Mouse (Mus musculus) MEL (cell line): Measurements from ENCODE around the gene Btbd35f17. TPM values are rescaled to one million over a fixed set of nuclear protein-coding genes. Genes with fewer than 3 reads are reported as not detected.
"Not testable (repeated sequence)": the region's sequence is repeated elsewhere in the genome, so short reads cannot be mapped to it uniquely, and the experiment has no call there.

Experiments used
- DNase-seq: peaks from one replicate; pipeline ENCODE4 v3.0.0; 2011; ENCODE audit warnings: low read depth, low spot score
- H3K27ac ChIP-seq: 2 replicates; pipeline ENCODE4 v1.5.1; 2012; ENCODE audit warnings: low read depth, mild to moderate bottlenecking, control low read depth, low read length, moderate library complexity; ENCODE audit not compliant: control insufficient read depth
- H3K27me3 ChIP-seq, 2 experiments: fragments of 150-350 bp in 1 of 2; sonication (generic) in 1 of 2; 2 replicates each; pipeline ENCODE4 v1.6.1; 2012; ENCODE audit warnings: low read length in 2 of 2, mild to moderate bottlenecking in 2 of 2, improper control_type of control experiment in 1 of 2, moderate library complexity in 1 of 2; ENCODE audit not compliant: insufficient read depth in 2 of 2, control insufficient read depth in 1 of 2
- H3K36me3 ChIP-seq, 2 experiments: 2 replicates each; pipeline ENCODE4 v1.6.1; 2012 to 2014; ENCODE audit warnings: low read length in 2 of 2, improper control_type of control experiment in 1 of 2, inconsistent platforms in 1 of 2, mild to moderate bottlenecking in 1 of 2; ENCODE audit not compliant: insufficient read depth in 2 of 2, control insufficient read depth in 1 of 2
- H3K4me1 ChIP-seq, 2 experiments: fragments of 150-350 bp in 1 of 2; sonication (generic) in 1 of 2; 2 replicates each; pipeline ENCODE4 v1.6.1; 2012; ENCODE audit warnings: low read length in 2 of 2, improper control_type of control experiment in 1 of 2, mild to moderate bottlenecking in 1 of 2; ENCODE audit not compliant: insufficient read depth in 2 of 2, control insufficient read depth in 1 of 2
- H3K4me3 ChIP-seq, 2 experiments: fragments of 150-350 bp in 1 of 2; sonication (generic) in 1 of 2; 2 replicates each; pipeline ENCODE4 v1.5.1; 2012; ENCODE audit warnings: low read depth in 2 of 2, low read length in 2 of 2, mild to moderate bottlenecking in 2 of 2, moderate library complexity in 2 of 2, control low read depth in 1 of 2, improper control_type of control experiment in 1 of 2; ENCODE audit not compliant: control insufficient read depth in 1 of 2, insufficient read depth in 1 of 2
- H3K79me2 ChIP-seq: 2 replicates; pipeline ENCODE4 v1.6.1; 2012; ENCODE audit warnings: mild to moderate bottlenecking, low read length, moderate library complexity; ENCODE audit not compliant: control insufficient read depth, poor library complexity, insufficient read depth
- H3K9ac ChIP-seq: 2 replicates; pipeline ENCODE4 v1.6.1; 2012; ENCODE audit warnings: low read depth, mild to moderate bottlenecking, control low read depth, low read length, moderate library complexity; ENCODE audit not compliant: control insufficient read depth, poor library complexity, severe bottlenecking
- H3K9me3 ChIP-seq: fragments of 150-350 bp; sonication (generic); replicated peaks from 2 replicates; pipeline ENCODE4 v1.6.1; 2012; ENCODE audit warnings: mild to moderate bottlenecking, low read length, improper control_type of control experiment, moderate library complexity; ENCODE audit not compliant: insufficient read depth
- polyA plus RNA-seq, 2 experiments: library from polyadenylated mRNA; stranded (reverse) in 1 of 2; unstranded in 1 of 2; fragments of >175 nt in 1 of 2; fragments of >200 nt in 1 of 2; gene quantifications; 2 replicates each; pipeline versions ENCODE4 v1.2.1 to v1.2.4; 2012; ENCODE audit warnings: low replicate concordance in 2 of 2, low read depth in 1 of 2; ENCODE audit not compliant: insufficient read length in 2 of 2, insufficient read depth in 1 of 2, missing spikeins in 1 of 2
- total RNA-seq: library from RNA; depleted of rRNA; stranded (reverse); fragments of 300-350 nt; gene quantifications from 2 replicates; pipeline ENCODE4 v1.2.3, GENCODE M21; 2012; rRNA removed

Gene Btbd35f17
- total RNA-seq (not detected in 2 replicates), polyA plus RNA-seq (not detected)

DNA sequence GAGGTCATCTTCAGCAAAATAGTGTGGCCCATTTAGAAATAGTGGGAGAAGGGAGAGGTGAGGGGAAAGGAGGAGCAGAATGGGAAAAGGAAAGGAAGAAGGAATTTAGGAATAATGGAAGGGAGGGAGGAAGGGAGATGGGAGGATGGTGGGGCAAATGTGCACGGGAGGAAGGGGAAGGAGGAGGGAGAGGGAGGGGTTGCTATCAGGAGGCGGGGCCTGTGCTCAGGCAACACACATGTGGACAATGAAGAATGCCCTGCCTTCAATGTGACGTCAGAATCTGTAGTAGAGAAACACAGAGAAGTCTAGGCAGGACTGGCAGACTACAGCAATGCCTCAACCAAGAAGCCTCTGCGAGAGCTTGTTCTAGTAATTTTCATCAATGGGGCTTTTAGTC lies at the start of gene Btbd35f17:
TSS of gene Btbd35f17 (plus strand) at position 301 of the 400 bp plus-strand sequence.
- not testable (repeated sequence) for H3K9ac ChIP-seq, DNase-seq, H3K36me3 ChIP-seq, H3K4me3 ChIP-seq, H3K9me3 ChIP-seq, H3K27ac ChIP-seq, H3K4me1 ChIP-seq, H3K79me2 ChIP-seq, H3K27me3 ChIP-seq

Other genes starting within 250 kb of the Btbd35f17 start
- not detected in 2 replicates for gene Btbd35f28, start 174.1 kb upstream of the Btbd35f17 start, total RNA-seq
- not detected for gene Btbd35f28, start 174.1 kb upstream of the Btbd35f17 start, polyA plus RNA-seq
- not detected in 2 replicates for gene Btbd35f20, start 79.4 kb upstream of the Btbd35f17 start, total RNA-seq
- gene Btbd35f20, start 79.4 kb upstream of the Btbd35f17 start, polyA plus RNA-seq = not detected